ENCODE assay signal across 16 mouse cellular contexts in genomic region chr15:77022401-77022957, GRCm38 (mm10). TPM values are rescaled to one million over a fixed set of nuclear protein-coding genes. Genes with fewer than 3 reads are reported as not detected.
A peak's percentile ranks its signal among the peaks of the same experiment; 100 is the strongest.
DNase-seq lines count a peak whose midpoint lies in the region; ATAC-seq lines count a peak whose summit lies in the region.
"Had no signal": no experiment of that assay in that cellular context is flagged by ENCODE, and none has a peak within 500 bp of the region (broad histone marks: within the 10 kb centered on the region; RNA-seq: fewer than 3 reads in every experiment).

No protein-coding gene starts in this region.

- DNase-seq in cerebellum, adult 9-11 months = peak; percentile 84
- peak; percentile 83 for DNase-seq in gastrocnemius, postnatal 25 days
- DNase-seq in hindbrain, embryonic 11.5 days (ENCODE audit: low spot score) = no peak
- DNase-seq in neural tube, embryonic 10.5 days (ENCODE audit: extremely low spot score, low spot score) = no peak
- no peak for DNase-seq in urinary bladder, postnatal 36 days (ENCODE audit: low spot score in 2 of 2)
- DNase-seq in left cerebral cortex, postnatal 14 days (ENCODE audit: low spot score in 2 of 2) = no peak
- DNase-seq: kidney, adult 2 months; liver, embryonic 13.5 days; thymus, postnatal 14 days had no signal

- no peaks in the 10 kb centered on the region for H3K9me3 ChIP-seq in heart, embryonic 16.5 days (replicated peaks; ENCODE audit: control insufficient read depth, low read length)
- H3K9me3 ChIP-seq in hindbrain, embryonic 11.5 days (ENCODE audit: control insufficient read depth, low read length) = no peaks in the 10 kb centered on the region
- H3K9me3 ChIP-seq: G1E; liver, embryonic 13.5 days; midbrain, embryonic 15.5 days had no signal

- WGBS in heart, embryonic 16.5 days = 41% methylated on average over 5 of the region's 5 CpGs
- WGBS in hindbrain, embryonic 11.5 days = 83% methylated on average over 5 of the region's 5 CpGs

- peak; percentile 66 for ATAC-seq in heart, embryonic 16.5 days (replicated peaks; ENCODE audit: extremely low read depth, insufficient read depth, low FRiP score)
- ATAC-seq in hindbrain, embryonic 11.5 days (ENCODE audit: low FRiP score) = no peak
- ATAC-seq: hindbrain, embryonic 16.5 days; midbrain, embryonic 15.5 days had no signal

- intact Hi-C loops in left cerebral cortex, postnatal 14 days (cut with DNase I) = no loop called here

- H3K4me1 ChIP-seq in brown adipose tissue, adult 24 weeks (ENCODE audit: control insufficient read depth, insufficient read depth, insufficient read length, low read length) = peaks cover 16% of the 10 kb centered on the region
- H3K4me1 ChIP-seq in heart, embryonic 16.5 days (ENCODE audit: control insufficient read depth, insufficient read depth, low read length) = peaks cover 56% of the 10 kb centered on the region
- H3K4me1 ChIP-seq in hindbrain, embryonic 11.5 days (replicated peaks; ENCODE audit: control insufficient read depth, insufficient read depth, low read length) = no peaks in the 10 kb centered on the region; the same call in 1 of the 2 replicates
- H3K4me1 ChIP-seq: liver, embryonic 13.5 days had no signal

- H3K27ac ChIP-seq in brown adipose tissue, adult 24 weeks (replicated peaks; ENCODE audit: low read depth, low read length) = 0 out of 2 replicates have a peak overlapping the region, but pooled peaks have one; percentile 7
- peak overlapping the region; percentile 88 for H3K27ac ChIP-seq in heart, embryonic 16.5 days (ENCODE audit: low read length)
- no peak overlapping the region for H3K27ac ChIP-seq in hindbrain, embryonic 11.5 days (ENCODE audit: low read depth, low read length)
- H3K27ac ChIP-seq: liver, embryonic 13.5 days; midbrain, embryonic 15.5 days had no signal

- peak overlapping the region; percentile 62 for H3K4me2 ChIP-seq in heart, embryonic 16.5 days (ENCODE audit: low read depth, low read length)
- H3K4me2 ChIP-seq in hindbrain, embryonic 11.5 days (replicated peaks; ENCODE audit: low read depth, low read length) = no peak overlapping the region
- H3K4me2 ChIP-seq: liver, embryonic 13.5 days; midbrain, embryonic 15.5 days had no signal

- H3K27me3 ChIP-seq in heart, embryonic 16.5 days (ENCODE audit: control insufficient read depth, insufficient read depth, low read length) = no peaks in the 10 kb centered on the region
- H3K27me3 ChIP-seq in hindbrain, embryonic 11.5 days (ENCODE audit: control insufficient read depth, insufficient read depth, low read length) = no peaks in the 10 kb centered on the region
- H3K27me3 ChIP-seq: liver, embryonic 13.5 days; midbrain, embryonic 15.5 days had no signal

- peak overlapping the region; percentile 74 for H3K9ac ChIP-seq in heart, embryonic 16.5 days (ENCODE audit: low read length)
- no peak overlapping the region for H3K9ac ChIP-seq in hindbrain, embryonic 11.5 days (ENCODE audit: low read depth, low read length)
- H3K9ac ChIP-seq: liver, embryonic 13.5 days; midbrain, embryonic 15.5 days had no signal

- peaks cover under 1% of the 10 kb centered on the region; the same call in 1 of the 2 replicates for H3K36me3 ChIP-seq in heart, embryonic 16.5 days (ENCODE audit: control insufficient read depth, insufficient read depth)
- H3K36me3 ChIP-seq in hindbrain, embryonic 11.5 days (ENCODE audit: control insufficient read depth, insufficient read depth, low read length) = no peaks in the 10 kb centered on the region
- H3K36me3 ChIP-seq: G1E; liver, embryonic 13.5 days; midbrain, embryonic 15.5 days had no signal

- no peak overlapping the region for H3K4me3 ChIP-seq in brown adipose tissue, adult 24 weeks (ENCODE audit: insufficient read depth, low read depth, low read length)
- H3K4me3 ChIP-seq in heart, embryonic 16.5 days (ENCODE audit: low read length) = peak overlapping the region; percentile 48
- H3K4me3 ChIP-seq in hindbrain, embryonic 11.5 days (ENCODE audit: low read depth, low read length) = no peak overlapping the region
- H3K4me3 ChIP-seq: liver, embryonic 13.5 days; midbrain, embryonic 15.5 days had no signal

RNA-seq across cellular contexts. Expression of gene Apol6, which starts 22.1 kb away (rescaled TPM):
- polyA plus RNA-seq in brown adipose tissue, adult 24 weeks (2012; ENCODE audit: insufficient read depth, insufficient read length, missing spikeins) = 56.5 and 59.6 TPM in 2 replicates
- 10 to 100 TPM; 47.8 to 57.9 TPM for total RNA-seq in gastrocnemius, postnatal 25 days (2021)
- polyA plus RNA-seq in heart, embryonic 16.5 days (2015; fragmentation: Nextera tagmentation; extraction: Ambion mirVana) = 0.11 and 0.30 TPM in 2 replicates
- not detected in 2 replicates for polyA plus RNA-seq in hindbrain, embryonic 11.5 days (2014; fragmentation: Nextera tagmentation; extraction: Ambion mirVana)
- under 1 TPM; 0.20 to 0.40 TPM for total RNA-seq in left cerebral cortex, postnatal 14 days (2021)
- total RNA-seq: neutrophil, adult 5-6 weeks had no signal
- polyA plus RNA-seq: forebrain, embryonic 11.5 days; G1E; hindbrain, embryonic 16.5 days had no signal

RNA-seq across cellular contexts. Expression of gene Mb, which starts 28.0 kb away (rescaled TPM):
- 78.0 and 123 TPM in 2 replicates for polyA plus RNA-seq in brown adipose tissue, adult 24 weeks (2012; ENCODE audit: insufficient read depth, insufficient read length, missing spikeins)
- total RNA-seq in gastrocnemius, postnatal 25 days (2021) = 1,000 to 10,000 TPM; 2,592 to 3,528 TPM
- 977 and 1,096 TPM in 2 replicates for polyA plus RNA-seq in heart, embryonic 16.5 days (2015; fragmentation: Nextera tagmentation; extraction: Ambion mirVana)
- polyA plus RNA-seq in hindbrain, embryonic 11.5 days (2014; fragmentation: Nextera tagmentation; extraction: Ambion mirVana) = 0.39 and 0.53 TPM in 2 replicates
- not detected for total RNA-seq in left cerebral cortex, postnatal 14 days (2021)
- total RNA-seq: G1E; neutrophil, adult 5-6 weeks had no signal
- polyA plus RNA-seq: forebrain, embryonic 11.5 days; G1E had no signal

Comparison
In these comparisons a context has a peak if more than half of its experiments do, and no peak if none do; other contexts are left out.
1. DNase-seq: peak in cerebellum, adult 9-11 months (single experiment) and gastrocnemius, postnatal 25 days (single experiment); none in hindbrain, embryonic 11.5 days (single experiment), neural tube, embryonic 10.5 days (single experiment), urinary bladder, postnatal 36 days (0 of 2) and left cerebral cortex, postnatal 14 days (0 of 2).
2. RNA of gene Apol6, which starts 22.1 kb away (polyA plus RNA-seq): 56.5 to 59.6 TPM in brown adipose tissue, adult 24 weeks; not detected in hindbrain, embryonic 11.5 days and 0.11 to 0.30 TPM in heart, embryonic 16.5 days; every median in the first group is over 10 times any median in the second.
3. RNA of gene Mb, which starts 28.0 kb away (polyA plus RNA-seq): 977 to 1,096 TPM in heart, embryonic 16.5 days and 78.0 to 123 TPM in brown adipose tissue, adult 24 weeks; 0.39 to 0.53 TPM in hindbrain, embryonic 11.5 days; every median in the first group is over 10 times any median in the second.